ENCODE assay signal across 9 mouse cellular contexts in the genomic region with DNA sequence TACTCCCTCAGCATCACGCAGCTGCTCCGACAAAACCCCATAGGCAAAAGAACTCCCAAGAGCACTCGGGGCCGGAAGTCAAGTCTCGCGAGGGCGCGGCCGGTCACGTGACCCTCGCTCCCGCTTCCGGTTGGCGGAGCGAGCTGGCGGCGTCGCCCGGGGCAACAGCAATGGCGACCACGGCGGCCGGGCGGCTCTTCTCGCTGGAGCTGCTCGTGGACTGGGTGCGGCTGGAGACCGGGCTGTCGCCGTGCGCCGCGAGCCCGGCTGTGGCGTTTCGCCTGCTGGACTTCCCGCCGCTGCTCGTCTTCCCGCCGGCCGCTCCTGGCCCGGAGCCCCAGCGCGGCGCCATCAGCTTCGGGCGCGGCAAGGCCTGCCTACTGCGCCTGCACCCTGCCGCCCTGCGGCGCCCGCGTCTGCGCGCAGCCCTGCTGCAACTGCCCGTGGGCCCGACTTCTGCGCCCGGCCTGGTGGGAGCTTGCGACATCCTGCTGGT. TPM values are rescaled to one million over a fixed set of nuclear protein-coding genes. Genes with fewer than 3 reads are reported as not detected.
A peak's percentile ranks its signal among the peaks of the same experiment; 100 is the strongest.
DNase-seq lines count a peak whose midpoint lies in the region; ATAC-seq lines count a peak whose summit lies in the region.
"Had no signal": no experiment of that assay in that cellular context is flagged by ENCODE, and none has a peak within 500 bp of the region (broad histone marks: within the 10 kb centered on the region; RNA-seq: fewer than 3 reads in every experiment).

Map10 (plus strand) TSS at position 119 of the 496 bp plus-strand sequence.

- peak within 1 kb of the TSS; percentile 52 for H3K27ac ChIP-seq in forebrain, embryonic 16.5 days (ENCODE audit: low read length)
- no peak within 1 kb of the TSS for H3K27ac ChIP-seq in liver, embryonic 15.5 days (replicated peaks)
- H3K27ac ChIP-seq in neural tube, embryonic 12.5 days: peak within 1 kb of the TSS; percentile 20; the same call in 1 of the 2 replicates
- H3K27ac ChIP-seq in stomach, embryonic 16.5 days (ENCODE audit: low read length): peak within 1 kb of the TSS; percentile 22

- peaks cover 13% of the 10 kb centered on the region for H3K4me1 ChIP-seq in forebrain, embryonic 16.5 days (replicated peaks; ENCODE audit: control insufficient read depth, insufficient read depth, low read length)
- peaks cover 10% of the 10 kb centered on the region; the same call in 1 of the 2 replicates for H3K4me1 ChIP-seq in liver, embryonic 15.5 days (replicated peaks)
- peaks cover 6% of the 10 kb centered on the region for H3K4me1 ChIP-seq in neural tube, embryonic 12.5 days
- 0 out of 2 replicates have a peak, but pooled peaks cover 10% of the 10 kb centered on the region for H3K4me1 ChIP-seq in stomach, embryonic 16.5 days (ENCODE audit: control insufficient read depth, insufficient read depth, low read length)

- peak within 1 kb of the TSS; percentile 79 for H3K9ac ChIP-seq in forebrain, embryonic 16.5 days (replicated peaks; ENCODE audit: low read depth, low read length)
- peak within 1 kb of the TSS; percentile 52 for H3K9ac ChIP-seq in liver, embryonic 15.5 days
- H3K9ac ChIP-seq in neural tube, embryonic 12.5 days: peak within 1 kb of the TSS; percentile 75
- peak within 1 kb of the TSS; percentile 82 for H3K9ac ChIP-seq in stomach, embryonic 16.5 days (ENCODE audit: low read length)

- H3K27me3 ChIP-seq in forebrain, embryonic 16.5 days (replicated peaks; ENCODE audit: control insufficient read depth, insufficient read depth, low read length): no peaks in the 10 kb centered on the region
- no peaks in the 10 kb centered on the region; the same call in 1 of the 2 replicates for H3K27me3 ChIP-seq in liver, embryonic 15.5 days
- H3K27me3 ChIP-seq in neural tube, embryonic 12.5 days (replicated peaks): no peaks in the 10 kb centered on the region
- H3K27me3 ChIP-seq in stomach, embryonic 16.5 days (ENCODE audit: control insufficient read depth, insufficient read depth, low read length): no peaks in the 10 kb centered on the region

- intact Hi-C loops in heart, postnatal 25 days (cut with DNase I): loop anchor here (5.0 kb wide), 2 partner anchors 53 to 92 kb away; no protein-coding TSS in a partner anchor

- ATAC-seq in CD4-positive, CD25-positive, alpha-beta regulatory T cell, adult 4 months: peak; percentile 86
- ATAC-seq in cerebellum, adult (ENCODE audit: insufficient number of reproducible peaks, low FRiP score, low TSS enrichment): peak; percentile 75
- ATAC-seq in forebrain, embryonic 16.5 days: peak; percentile 94
- ATAC-seq in liver, embryonic 15.5 days (ENCODE audit: insufficient read depth): peak; percentile 63
- peak; percentile 86 for ATAC-seq in neural tube, embryonic 12.5 days (ENCODE audit: low FRiP score, low read depth)
- ATAC-seq in stomach, embryonic 16.5 days (ENCODE audit: insufficient read depth, low FRiP score): peak; percentile 88

- peak within 1 kb of the TSS; percentile 65 for H3K4me3 ChIP-seq in forebrain, embryonic 16.5 days (replicated peaks; ENCODE audit: low read length)
- peak within 1 kb of the TSS; percentile 57 for H3K4me3 ChIP-seq in liver, embryonic 15.5 days (replicated peaks)
- H3K4me3 ChIP-seq in neural tube, embryonic 12.5 days: peak within 1 kb of the TSS; percentile 60
- H3K4me3 ChIP-seq in stomach, embryonic 16.5 days (replicated peaks; ENCODE audit: low read length): peak within 1 kb of the TSS; percentile 60

- H3K4me2 ChIP-seq in forebrain, embryonic 16.5 days (ENCODE audit: low read length): peak within 1 kb of the TSS; percentile 97
- H3K4me2 ChIP-seq in liver, embryonic 15.5 days: peak within 1 kb of the TSS; percentile 77
- H3K4me2 ChIP-seq in neural tube, embryonic 12.5 days (replicated peaks): peak within 1 kb of the TSS; percentile 89
- peak within 1 kb of the TSS; percentile 92 for H3K4me2 ChIP-seq in stomach, embryonic 16.5 days (ENCODE audit: low read depth, low read length)

- WGBS in forebrain, embryonic 16.5 days: 1% methylated on average over 60 of the region's 62 CpGs
- WGBS in large intestine, adult 2 months: 4% methylated on average over 61 of the region's 62 CpGs
- WGBS in liver, embryonic 15.5 days (ENCODE audit: insufficient replicate concordance): 2% methylated on average over 61 of the region's 62 CpGs
- WGBS in neural tube, embryonic 12.5 days: 1% methylated on average over 61 of the region's 62 CpGs
- WGBS in stomach, embryonic 16.5 days: 3% methylated on average over 62 of the region's 62 CpGs

- peak; percentile 74 for DNase-seq in heart, postnatal 25 days (ENCODE audit: low spot score)
- peak; percentile 19 for DNase-seq in large intestine, adult 2 months (ENCODE audit: low read depth, low spot score)

- H3K9me3 ChIP-seq in forebrain, embryonic 16.5 days (ENCODE audit: control insufficient read depth, low read length): peaks cover 25% of the 10 kb centered on the region
- H3K9me3 ChIP-seq in liver, embryonic 15.5 days (replicated peaks): peaks cover 13% of the 10 kb centered on the region; the same call in 1 of the 2 replicates
- H3K9me3 ChIP-seq in neural tube, embryonic 12.5 days: peaks cover 22% of the 10 kb centered on the region
- H3K9me3 ChIP-seq in stomach, embryonic 16.5 days (replicated peaks; ENCODE audit: control insufficient read depth, low read length): peaks cover 26% of the 10 kb centered on the region

- H3K36me3 ChIP-seq in forebrain, embryonic 16.5 days (ENCODE audit: control insufficient read depth, insufficient read depth): peaks cover 11% of the 10 kb centered on the region; the same call in 1 of the 2 replicates
- no peaks in the 10 kb centered on the region; the same call in 1 of the 2 replicates for H3K36me3 ChIP-seq in liver, embryonic 15.5 days (replicated peaks)
- peaks cover 14% of the 10 kb centered on the region; the same call in 1 of the 2 replicates for H3K36me3 ChIP-seq in neural tube, embryonic 12.5 days
- peaks cover 7% of the 10 kb centered on the region for H3K36me3 ChIP-seq in stomach, embryonic 16.5 days (ENCODE audit: control insufficient read depth, insufficient read depth, low read length)

RNA-seq across cellular contexts. Expression of gene Map10, which starts in this region (rescaled TPM):
- polyA plus RNA-seq in CD4-positive, CD25-positive, alpha-beta regulatory T cell, adult 4 months (2017; shearing (Covaris generic)): under 1 TPM in 1 of 2 experiments, not detected in 1; 0.24 TPM
- 10.7 and 11.7 TPM in 2 replicates for polyA plus RNA-seq in forebrain, embryonic 16.5 days (2015; fragmentation: Nextera tagmentation; extraction: Ambion mirVana)
- total RNA-seq in heart, postnatal 25 days (2021): 1 to 10 TPM; 5.2 to 5.8 TPM
- 0.63 and 1.2 TPM in 2 replicates for polyA plus RNA-seq in large intestine, adult 2 months (2012; rRNA removed)
- polyA plus RNA-seq in liver, embryonic 15.5 days (2015; fragmentation: Nextera tagmentation; extraction: Ambion mirVana): 0.59 and 0.69 TPM in 2 replicates
- polyA plus RNA-seq in neural tube, embryonic 12.5 days (2016; fragmentation: Nextera tagmentation; extraction: Ambion mirVana): 7.9 and 9.4 TPM in 2 replicates
- polyA plus RNA-seq in stomach, embryonic 16.5 days (2015; fragmentation: Nextera tagmentation; extraction: Ambion mirVana): 4.3 TPM in 2 replicates
- polyA plus RNA-seq: C2C12 had no signal

Comparison
In these comparisons a context has a peak if more than half of its experiments do, and no peak if none do; other contexts are left out.
1. Peak in ATAC-seq in CD4-positive, CD25-positive, alpha-beta regulatory T cell, adult 4 months; RNA of the gene not detected or under 1 TPM.
2. Peak in ATAC-seq, H3K4me3 ChIP-seq, H3K9ac ChIP-seq and H3K4me2 ChIP-seq in liver, embryonic 15.5 days; RNA of the gene not detected or under 1 TPM.